Mouse (Mus musculus): ENCODE results near the gene Insig1.

DNA sequence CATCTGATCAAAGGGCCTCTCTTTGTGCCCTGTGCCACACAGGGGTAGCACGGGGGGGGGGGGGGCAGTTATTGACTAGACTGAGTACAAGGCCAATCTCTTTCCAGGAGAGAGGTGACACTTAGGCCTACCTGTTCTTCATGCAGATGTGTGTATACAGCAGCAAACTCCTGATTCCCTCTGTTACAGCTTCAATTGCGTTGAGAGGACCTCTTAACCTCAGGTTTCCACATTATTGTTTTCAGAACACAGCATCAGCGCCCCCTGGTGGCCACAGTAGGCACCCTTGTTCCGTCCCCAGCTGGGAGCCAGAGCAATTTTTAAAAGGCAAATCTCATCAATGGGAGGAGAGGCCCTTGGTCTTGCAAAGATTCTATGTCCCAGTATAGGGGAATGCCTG lies 22.7 kb downstream of the Insig1 start:
- TF ChIP-seq POLR2A (IDR thresholded peaks at IDR 0.05; ENCODE audit: insufficient read depth, low read length) (no peak), EP300 (IDR thresholded peaks at IDR 0.05; ENCODE audit: insufficient read depth, low read depth, low read length) (no peak), CTCF (IDR thresholded peaks at IDR 0.05; ENCODE audit: low read depth, low read length) (peak; percentile 79)
